Mouse (Mus musculus) liver, embryonic 12.5 days (tissue): ENCODE results near the gene Safb. TPM values are rescaled to one million over a fixed set of nuclear protein-coding genes. Genes with fewer than 3 reads are reported as not detected.

Experiments used
- ATAC-seq: fragments of 200-750 bp; cut with Nextera tagmentation; 2 replicates; pipeline ENCODE4 v1.8.0; 2017; ENCODE audit warnings: moderate number of reproducible peaks, mild to moderate bottlenecking, moderate library complexity
- H3K27ac ChIP-seq: fragments of 300-500 bp; sonication (generic); 2 replicates; pipeline ENCODE4 v1.5.1; 2016; ENCODE audit warnings: mild to moderate bottlenecking
- H3K27me3 ChIP-seq: fragments of 300-500 bp; sonication (generic); replicated peaks from 2 replicates; pipeline ENCODE4 v1.6.1; 2016; ENCODE audit warnings: mild to moderate bottlenecking, moderate library complexity
- H3K36me3 ChIP-seq: fragments of 300-500 bp; sonication (generic); 2 replicates; pipeline ENCODE4 v1.6.1; 2016; ENCODE audit warnings: mild to moderate bottlenecking, moderate library complexity
- H3K4me1 ChIP-seq: fragments of 300-500 bp; sonication (generic); 2 replicates; pipeline ENCODE4 v1.6.1; 2016
- H3K4me2 ChIP-seq: fragments of 300-500 bp; sonication (generic); 2 replicates; pipeline ENCODE4 v1.6.1; 2016; ENCODE audit warnings: mild to moderate bottlenecking, moderate library complexity
- H3K4me3 ChIP-seq: fragments of 300-500 bp; sonication (generic); 2 replicates; pipeline ENCODE4 v1.5.1; 2016; ENCODE audit warnings: mild to moderate bottlenecking, moderate library complexity
- H3K9ac ChIP-seq: fragments of 300-500 bp; sonication (generic); 2 replicates; pipeline ENCODE4 v1.6.1; 2016; ENCODE audit warnings: mild to moderate bottlenecking, moderate library complexity
- H3K9me3 ChIP-seq: fragments of 300-500 bp; sonication (generic); replicated peaks from 2 replicates; pipeline ENCODE4 v1.6.1; 2016; ENCODE audit warnings: mild to moderate bottlenecking, moderate library complexity
- WGBS: fragments of 180-500 bp; shearing (Covaris S2); methylation state at CpG from one replicate; pipeline ENCODE4 v1.1.7; 2016; ENCODE audit not compliant: insufficient replicate concordance; 5-methylcytosine and 5-hydroxymethylcytosine counted together
- polyA plus RNA-seq: library from polyadenylated mRNA; unstranded; fragments of >200 nt; fragmentation: Nextera tagmentation; extraction: Ambion mirVana; gene quantifications from 2 replicates; pipeline ENCODE4 v1.2.1, GENCODE M21; 2016

Gene Safb
- polyA plus RNA-seq, 1 experiment from 2014 or later: 79.1 TPM

GRCm38 (mm10) chr17:56547846-56548604, 36.6 kb upstream of the Safb start:
- ATAC-seq: no peak

GRCm38 (mm10) chr17:56548605-56549105, 36.0 kb upstream of the Safb start:
- H3K9me3 ChIP-seq: no peaks in the 10 kb centered on the region
- no peaks in the 10 kb centered on the region for H3K36me3 ChIP-seq
- H3K27me3 ChIP-seq: no peaks in the 10 kb centered on the region; the same call in 1 of the 2 replicates
- H3K4me2 ChIP-seq: no peak overlapping the region
- H3K4me1 ChIP-seq: peaks cover 6% of the 10 kb centered on the region; the same call in 1 of the 2 replicates
- ATAC-seq: no peak
- 64% methylated on average over 4 of the region's 4 CpGs for WGBS
- no peak overlapping the region for H3K9ac ChIP-seq
- no peak overlapping the region for H3K27ac ChIP-seq
- H3K4me3 ChIP-seq: no peak overlapping the region

More at GRCm38 (mm10) chr17:56547846-56548604, 36.6 kb upstream of the Safb start:
- Histone ChIP-seq H3K9ac (no peak overlapping the region), H3K4me1 (peaks cover 6% of the 10 kb centered on the region; the same call in 1 of the 2 replicates), H3K27ac (no peak overlapping the region), H3K4me2 (no peak overlapping the region), H3K9me3 (no peaks in the 10 kb centered on the region), H3K4me3 (no peak overlapping the region), H3K27me3 (peaks cover under 1% of the 10 kb centered on the region; the same call in 1 of the 2 replicates), H3K36me3 (no peaks in the 10 kb centered on the region)
- whole genome bisulfite sequencing: 62% methylated on average over 9 of the region's 9 CpGs

- no peak for ATAC-seq
- Histone ChIP-seq H3K27ac (no peak overlapping the region), H3K4me3 (no peak overlapping the region), H3K4me2 (no peak overlapping the region), H3K9me3 (no peaks in the 10 kb centered on the region), H3K9ac (no peak overlapping the region), H3K27me3 (0 out of 2 replicates have a peak, but pooled peaks cover 5% of the 10 kb centered on the region), H3K4me1 (peaks cover 4% of the 10 kb centered on the region; the same call in 1 of the 2 replicates), H3K36me3 (no peaks in the 10 kb centered on the region)
- 67% methylated on average over 12 of the region's 12 CpGs for WGBS
These were observed 33.7 kb upstream of the Safb start for GRCm38 (mm10) chr17:56550784-56551475.

GRCm38 (mm10) chr17:56551841-56552581, 32.6 kb upstream of the Safb start:
- ATAC-seq: no peak
- WGBS: 74% methylated on average over 6 of the region's 6 CpGs
- H3K4me1 ChIP-seq: no peaks in the 10 kb centered on the region
- H3K4me3 ChIP-seq: no peak overlapping the region
- no peaks in the 10 kb centered on the region for H3K9me3 ChIP-seq
- H3K27me3 ChIP-seq: 0 out of 2 replicates have a peak, but pooled peaks cover 5% of the 10 kb centered on the region
- no peak overlapping the region for H3K4me2 ChIP-seq
- no peaks in the 10 kb centered on the region for H3K36me3 ChIP-seq
- no peak overlapping the region for H3K27ac ChIP-seq
- no peak overlapping the region for H3K9ac ChIP-seq

- H3K4me3 ChIP-seq: no peak overlapping the region
- WGBS: 44% methylated on average over 5 of the region's 5 CpGs
- no peaks in the 10 kb centered on the region for H3K4me1 ChIP-seq
- peak; percentile 36; the same call in 1 of the 2 replicates for ATAC-seq
- no peak overlapping the region for H3K4me2 ChIP-seq
- H3K27me3 ChIP-seq: 0 out of 2 replicates have a peak, but pooled peaks cover 5% of the 10 kb centered on the region
- H3K27ac ChIP-seq: no peak overlapping the region
- H3K36me3 ChIP-seq: no peaks in the 10 kb centered on the region
- H3K9me3 ChIP-seq: no peaks in the 10 kb centered on the region
- H3K9ac ChIP-seq: no peak overlapping the region
These were observed 31.8 kb upstream of the Safb start for GRCm38 (mm10) chr17:56552781-56553363.

- no peak within 1 kb of the TSS for H3K27ac ChIP-seq
- no peak within 1 kb of the TSS for H3K9ac ChIP-seq
- WGBS: 64% methylated on average over 20 of the region's 20 CpGs
- no peak within 1 kb of the TSS for H3K4me2 ChIP-seq
- ATAC-seq: peak; percentile 39; the same call in 1 of the 2 replicates
- H3K9me3 ChIP-seq: no peaks in the 10 kb centered on the region
- H3K4me1 ChIP-seq: no peaks in the 10 kb centered on the region
- H3K36me3 ChIP-seq: no peaks in the 10 kb centered on the region
- 0 out of 2 replicates have a peak, but pooled peaks cover 5% of the 10 kb centered on the region for H3K27me3 ChIP-seq
- H3K4me3 ChIP-seq: no peak within 1 kb of the TSS
These were observed 30.5 kb upstream of the Safb start, which contains the start of gene Gm20219 for GRCm38 (mm10) chr17:56554122-56554551. Gm20219 (minus strand) TSS chr17:56554387.

- peaks cover 35% of the 10 kb centered on the region for H3K36me3 ChIP-seq
- WGBS: 15% methylated on average over 3 of the region's 3 CpGs
- peak; percentile 13; the same call in 1 of the 2 replicates for ATAC-seq
These were observed 26.2 kb upstream of the Safb start for GRCm38 (mm10) chr17:56558448-56558847.

GRCm38 (mm10) chr17:56559386-56559785, 25.2 kb upstream of the Safb start:
- Histone ChIP-seq H3K4me1 (no peaks in the 10 kb centered on the region), H3K9ac (no peak overlapping the region), H3K36me3 (peaks cover 44% of the 10 kb centered on the region), H3K9me3 (no peaks in the 10 kb centered on the region), H3K4me2 (no peak overlapping the region), H3K4me3 (no peak overlapping the region), H3K27ac (no peak overlapping the region), H3K27me3 (0 out of 2 replicates have a peak, but pooled peaks cover 1% of the 10 kb centered on the region)
- no peak for ATAC-seq
- 58% methylated on average over 3 of the region's 3 CpGs for WGBS

More at GRCm38 (mm10) chr17:56558448-56558847, 26.2 kb upstream of the Safb start:
- Histone ChIP-seq H3K27me3 (0 out of 2 replicates have a peak, but pooled peaks cover 5% of the 10 kb centered on the region), H3K9ac (no peak overlapping the region), H3K4me1 (no peaks in the 10 kb centered on the region), H3K27ac (no peak overlapping the region), H3K4me2 (no peak overlapping the region), H3K9me3 (no peaks in the 10 kb centered on the region), H3K4me3 (no peak overlapping the region)

- H3K27me3 ChIP-seq: no peaks in the 10 kb centered on the region
- no peak overlapping the region for H3K27ac ChIP-seq
- H3K9ac ChIP-seq: no peak overlapping the region
- no peak overlapping the region for H3K4me3 ChIP-seq
- H3K36me3 ChIP-seq: peaks cover 52% of the 10 kb centered on the region
- ATAC-seq: no peak
- no peak overlapping the region for H3K4me2 ChIP-seq
- 42% methylated on average over 1 of the region's 1 CpGs for WGBS
- no peaks in the 10 kb centered on the region for H3K9me3 ChIP-seq
- H3K4me1 ChIP-seq: no peaks in the 10 kb centered on the region
These were observed 24.5 kb upstream of the Safb start for GRCm38 (mm10) chr17:56560131-56560530.

GRCm38 (mm10) chr17:56561866-56562265, 22.8 kb upstream of the Safb start:
- Histone ChIP-seq H3K4me2 (no peak overlapping the region), H3K4me3 (no peak overlapping the region), H3K27ac (no peak overlapping the region), H3K27me3 (no peaks in the 10 kb centered on the region), H3K9me3 (no peaks in the 10 kb centered on the region), H3K36me3 (peaks cover 69% of the 10 kb centered on the region), H3K4me1 (no peaks in the 10 kb centered on the region), H3K9ac (no peak overlapping the region)
- 92% methylated on average over 2 of the region's 2 CpGs for WGBS
- ATAC-seq: no peak

- no peak overlapping the region for H3K9ac ChIP-seq
- H3K4me3 ChIP-seq: no peak overlapping the region
- ATAC-seq: no peak
- WGBS: 95% methylated on average over 29 of the region's 29 CpGs
- no peak overlapping the region for H3K4me2 ChIP-seq
- H3K27ac ChIP-seq: no peak overlapping the region
- no peaks in the 10 kb centered on the region for H3K9me3 ChIP-seq
- peaks cover 100% of the 10 kb centered on the region for H3K36me3 ChIP-seq
- H3K4me1 ChIP-seq: no peaks in the 10 kb centered on the region
- no peaks in the 10 kb centered on the region for H3K27me3 ChIP-seq
These were observed 18.3 kb upstream of the Safb start for GRCm38 (mm10) chr17:56566293-56566692.
